Mouse (Mus musculus): ENCODE data around the gene Adcy1. TPM values are rescaled to one million over a fixed set of nuclear protein-coding genes. Genes with fewer than 3 reads are reported as not detected.

Gene Adcy1
- total and polyA plus RNA-seq, 2 experiments from 2014 or later: 14.9 to 182 TPM

DNA sequence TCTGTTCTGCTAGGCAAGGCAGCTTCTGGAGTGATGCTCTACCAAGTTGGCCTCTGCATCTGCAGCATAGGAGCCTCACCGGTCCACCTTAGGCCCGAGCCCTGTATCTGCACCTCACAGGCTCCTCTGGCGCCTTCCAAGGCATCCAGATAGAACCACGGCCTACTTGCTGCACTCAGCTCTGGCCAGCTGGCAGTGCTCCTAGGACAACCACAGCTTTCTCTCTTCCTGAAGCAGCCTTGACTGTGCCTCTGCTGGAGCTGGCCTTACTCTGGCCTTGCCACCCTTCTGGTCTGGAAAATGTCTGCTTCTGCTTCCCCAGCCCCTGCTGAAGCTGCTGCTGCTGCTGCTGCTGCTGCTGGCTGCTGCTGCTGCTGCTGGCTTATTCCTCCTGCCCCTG is 45.8 kb downstream of the Adcy1 start:
- no peak overlapping the region for H3K4me3 ChIP-seq (ENCODE audit: low read length)
- DNase-seq (ENCODE audit: low spot score) (no peak), ATAC-seq (no peak)
- no peaks in the 10 kb centered on the region for H3K27me3 ChIP-seq (ENCODE audit: insufficient read depth, low read length)
- H3K4me1 ChIP-seq (ENCODE audit: insufficient read depth, low read length): no peaks in the 10 kb centered on the region
- H3K27ac ChIP-seq: no peak overlapping the region
- no peak overlapping the region for H3K4me2 ChIP-seq (ENCODE audit: low read depth, low read length)
- H3K36me3 ChIP-seq (ENCODE audit: insufficient read depth, low read length): no peaks in the 10 kb centered on the region
- no peak for TF ChIP-seq CTCF (IDR thresholded peaks at IDR 0.05; ENCODE audit: low read depth)
- 80% methylated on average over 4 of the region's 4 CpGs for WGBS
- no peaks in the 10 kb centered on the region for H3K9me3 ChIP-seq (ENCODE audit: low read length)
- no peak overlapping the region for H3K9ac ChIP-seq (replicated peaks; ENCODE audit: low read length)

DNA sequence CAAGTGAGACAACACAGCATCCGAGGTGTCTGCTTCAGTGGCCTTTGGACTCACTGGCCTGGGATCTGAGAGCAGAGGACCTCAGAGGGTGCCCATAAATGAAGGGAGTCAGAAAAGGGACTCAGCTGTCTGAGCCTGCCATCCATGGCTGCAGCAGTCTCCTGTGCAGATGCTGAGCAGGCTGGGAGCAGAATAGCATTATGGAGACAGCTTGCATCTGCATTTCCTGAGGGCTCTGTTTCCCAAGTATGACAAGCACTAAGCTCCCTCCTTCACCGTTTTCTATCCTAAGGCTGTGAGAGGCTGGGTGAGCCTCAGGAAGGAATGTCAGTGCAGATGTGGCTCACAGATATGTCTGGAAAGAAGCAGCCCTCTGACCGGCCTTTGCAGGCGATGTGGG is 49.8 kb downstream of the Adcy1 start:
- Histone ChIP-seq H3K9me3 (ENCODE audit: low read length) (no peaks in the 10 kb centered on the region), H3K27ac (no peak overlapping the region), H3K9ac (replicated peaks; ENCODE audit: low read length) (no peak overlapping the region), H3K4me2 (ENCODE audit: low read depth, low read length) (no peak overlapping the region), H3K27me3 (ENCODE audit: insufficient read depth, low read length) (no peaks in the 10 kb centered on the region), H3K36me3 (ENCODE audit: insufficient read depth, low read length) (no peaks in the 10 kb centered on the region), H3K4me1 (ENCODE audit: insufficient read depth, low read length) (no peaks in the 10 kb centered on the region), H3K4me3 (ENCODE audit: low read length) (no peak overlapping the region)
- DNase-seq (ENCODE audit: low spot score) (no peak), ATAC-seq (no peak)
- no peak for TF ChIP-seq CTCF (IDR thresholded peaks at IDR 0.05; ENCODE audit: low read depth)
- 70% methylated on average over 4 of the region's 4 CpGs for WGBS

DNA sequence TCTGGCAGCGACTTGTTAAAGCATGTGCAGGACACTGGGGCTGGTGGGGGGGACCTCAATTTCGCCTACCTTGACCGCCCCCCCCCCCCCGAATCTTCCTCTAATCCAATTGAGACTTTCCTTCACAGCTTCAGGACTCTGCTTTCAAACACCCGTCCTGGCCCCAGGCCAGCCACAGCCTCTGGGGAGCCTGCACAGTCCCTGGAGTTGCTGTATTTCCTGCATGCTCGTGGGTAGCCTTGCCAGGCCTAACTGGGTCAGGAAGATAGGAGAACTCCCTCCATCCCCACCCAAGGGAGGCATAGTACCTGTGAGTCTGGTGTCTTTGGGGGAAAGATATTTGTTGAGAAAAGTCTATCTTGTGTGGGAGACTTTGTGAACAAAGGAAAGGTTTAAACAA is 50.4 kb downstream of the Adcy1 start:
- Histone ChIP-seq H3K4me1 (ENCODE audit: insufficient read depth, low read length) (no peaks in the 10 kb centered on the region), H3K27me3 (ENCODE audit: insufficient read depth, low read length) (no peaks in the 10 kb centered on the region), H3K36me3 (ENCODE audit: insufficient read depth, low read length) (no peaks in the 10 kb centered on the region), H3K9me3 (ENCODE audit: low read length) (no peaks in the 10 kb centered on the region), H3K4me3 (ENCODE audit: low read length) (no peak overlapping the region), H3K9ac (replicated peaks; ENCODE audit: low read length) (no peak overlapping the region), H3K27ac (no peak overlapping the region), H3K4me2 (ENCODE audit: low read depth, low read length) (no peak overlapping the region)
- no peak for ATAC-seq
- TF ChIP-seq CTCF (IDR thresholded peaks at IDR 0.05; ENCODE audit: low read depth): no peak
- peak; percentile 27 for DNase-seq (ENCODE audit: low spot score)
- 43% methylated on average over 6 of the region's 6 CpGs for WGBS

DNA sequence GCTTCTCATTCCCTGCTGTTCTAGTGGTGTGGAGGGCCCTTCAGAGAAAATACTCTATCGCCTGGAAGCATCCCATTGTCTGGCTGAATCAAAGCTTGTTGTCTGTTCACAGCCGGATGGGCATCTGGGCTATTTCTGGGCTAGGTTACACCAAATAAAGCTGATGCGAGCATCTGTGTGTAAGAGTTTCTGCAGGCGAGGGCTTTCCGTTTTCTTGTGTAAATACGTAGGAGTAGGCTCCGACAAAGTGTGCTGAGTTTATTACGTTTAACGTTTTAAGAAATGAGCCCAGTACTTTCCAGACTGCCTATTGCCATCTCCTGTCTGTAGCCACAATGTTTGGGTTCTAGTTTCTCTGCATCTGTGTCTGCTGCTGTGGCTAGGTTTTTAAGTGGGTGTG is 51.0 kb downstream of the Adcy1 start:
- no peak overlapping the region for H3K4me2 ChIP-seq (ENCODE audit: low read depth, low read length)
- DNase-seq (ENCODE audit: low spot score) (peak; percentile 31), ATAC-seq (no peak)
- no peak for TF ChIP-seq CTCF (IDR thresholded peaks at IDR 0.05; ENCODE audit: low read depth)
- H3K27ac ChIP-seq: no peak overlapping the region
- H3K9ac ChIP-seq (replicated peaks; ENCODE audit: low read length): no peak overlapping the region
- no peaks in the 10 kb centered on the region for H3K36me3 ChIP-seq (ENCODE audit: insufficient read depth, low read length)
- no peaks in the 10 kb centered on the region for H3K27me3 ChIP-seq (ENCODE audit: insufficient read depth, low read length)
- WGBS: 57% methylated on average over 9 of the region's 9 CpGs
- H3K9me3 ChIP-seq (ENCODE audit: low read length): no peaks in the 10 kb centered on the region
- no peak overlapping the region for H3K4me3 ChIP-seq (ENCODE audit: low read length)
- H3K4me1 ChIP-seq (ENCODE audit: insufficient read depth, low read length): no peaks in the 10 kb centered on the region

DNA sequence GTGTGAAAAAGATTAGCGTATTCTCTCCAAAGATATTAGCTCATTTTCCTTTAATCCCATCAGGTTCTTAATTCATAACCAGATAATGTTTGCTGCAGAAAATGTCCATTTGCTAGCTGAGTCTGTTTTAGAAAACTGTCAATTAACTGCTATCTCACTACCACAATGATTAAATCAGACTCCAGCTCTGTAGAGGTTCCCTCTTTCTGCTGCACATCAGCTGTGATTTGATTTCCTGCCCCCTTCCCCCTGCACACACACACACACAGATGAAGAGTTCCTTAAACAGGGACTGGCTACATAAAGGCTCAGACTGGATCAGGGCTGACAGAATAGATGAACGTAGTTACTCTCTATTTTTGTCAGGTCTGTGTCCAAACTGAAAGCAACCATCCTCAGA is 53.4 kb downstream of the Adcy1 start:
- no peaks in the 10 kb centered on the region for H3K9me3 ChIP-seq (ENCODE audit: low read length)
- no peaks in the 10 kb centered on the region for H3K36me3 ChIP-seq (ENCODE audit: insufficient read depth, low read length)
- H3K4me1 ChIP-seq (ENCODE audit: insufficient read depth, low read length): no peaks in the 10 kb centered on the region
- H3K4me2 ChIP-seq (ENCODE audit: low read depth, low read length): no peak overlapping the region
- H3K27me3 ChIP-seq (ENCODE audit: insufficient read depth, low read length): no peaks in the 10 kb centered on the region
- TF ChIP-seq CTCF (IDR thresholded peaks at IDR 0.05; ENCODE audit: low read depth): no peak
- no peak overlapping the region for H3K9ac ChIP-seq (replicated peaks; ENCODE audit: low read length)
- H3K4me3 ChIP-seq (ENCODE audit: low read length): no peak overlapping the region
- no peak overlapping the region for H3K27ac ChIP-seq
- ATAC-seq: no peak
- DNase-seq (ENCODE audit: low spot score): no peak
- WGBS: 73% methylated on average over 2 of the region's 2 CpGs

DNA sequence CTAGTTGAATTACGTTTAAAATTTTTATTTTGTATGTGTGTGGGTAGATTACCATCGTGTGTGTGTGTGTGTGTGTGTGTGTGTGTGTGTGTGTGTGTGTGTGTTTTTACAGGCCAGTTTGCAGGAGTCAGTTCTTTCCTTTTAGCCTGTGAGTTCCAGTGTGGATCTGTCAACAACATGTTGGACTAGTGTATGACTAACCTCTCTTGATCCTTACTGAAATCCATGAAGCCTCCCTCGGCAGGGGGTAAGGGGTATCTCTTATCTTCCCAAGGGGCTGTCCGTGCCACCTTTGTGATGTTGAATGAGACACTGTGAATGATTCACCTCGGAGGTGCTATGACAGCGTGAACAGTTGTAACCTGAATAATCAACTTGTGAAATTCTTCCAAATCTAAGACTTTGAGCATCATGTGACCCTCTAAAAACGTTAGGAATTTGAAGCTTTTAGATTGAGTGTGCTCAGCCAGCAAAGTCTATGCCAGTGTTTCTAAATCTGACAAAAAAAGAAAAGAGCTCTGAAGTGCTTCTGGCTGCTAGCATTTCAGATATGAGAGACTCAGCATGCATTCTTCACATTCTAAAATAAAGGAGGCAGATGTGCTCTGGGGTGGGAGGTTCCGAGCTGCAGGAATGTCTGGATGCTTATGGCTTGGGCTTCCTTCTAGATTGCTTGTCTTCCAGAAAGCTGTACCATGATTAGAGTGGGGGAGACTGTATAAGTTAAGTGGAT is 66.2 kb downstream of the Adcy1 start:
- H3K4me2 ChIP-seq (ENCODE audit: low read depth, low read length): no peak overlapping the region
- 71% methylated on average over 8 of the region's 8 CpGs for WGBS
- DNase-seq (ENCODE audit: low spot score): no peak
- TF ChIP-seq CTCF (IDR thresholded peaks at IDR 0.05; ENCODE audit: low read depth): no peak
- H3K4me3 ChIP-seq (ENCODE audit: low read length): no peak overlapping the region
- no peak overlapping the region for H3K27ac ChIP-seq
- H3K36me3 ChIP-seq (ENCODE audit: insufficient read depth, low read length): peaks cover 3% of the 10 kb centered on the region; the same call in 1 of the 2 replicates
- H3K4me1 ChIP-seq (ENCODE audit: insufficient read depth, low read length): no peaks in the 10 kb centered on the region
- no peak overlapping the region for H3K9ac ChIP-seq (replicated peaks; ENCODE audit: low read length)
- no peak for ATAC-seq
- no peaks in the 10 kb centered on the region for H3K9me3 ChIP-seq (ENCODE audit: low read length)
- no peaks in the 10 kb centered on the region for H3K27me3 ChIP-seq (ENCODE audit: insufficient read depth, low read length)

DNA sequence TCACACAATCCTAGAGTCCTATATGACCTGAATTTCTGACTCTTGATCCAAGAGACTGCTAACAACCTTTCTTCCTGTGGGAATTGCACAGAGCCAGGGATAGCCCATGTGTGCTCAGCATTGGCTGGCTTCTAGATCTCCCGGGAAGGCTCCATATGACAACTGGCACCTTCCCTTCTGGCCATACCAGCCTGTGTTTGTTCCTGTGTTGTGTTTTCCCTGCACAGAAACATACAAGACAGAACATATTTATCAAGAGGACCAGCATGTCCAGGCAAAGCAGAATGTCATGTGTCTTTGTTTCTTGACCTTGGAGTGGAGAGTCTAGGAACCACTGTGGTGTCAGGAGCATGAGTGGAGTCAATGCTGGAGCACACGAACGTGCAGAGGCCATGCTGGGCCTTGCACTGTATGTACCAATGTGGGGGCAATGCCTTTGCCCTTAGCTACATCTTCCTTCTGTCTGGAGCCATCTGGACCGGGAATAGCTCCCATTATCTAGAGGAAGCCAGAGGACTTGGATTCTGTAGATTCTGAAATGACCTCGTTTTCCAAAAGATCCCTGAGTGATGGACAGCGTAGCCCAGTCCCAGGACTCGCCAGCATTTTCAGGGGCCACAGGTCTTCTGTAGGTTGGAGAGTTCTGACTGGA is 69.6 kb downstream of the Adcy1 start:
- Histone ChIP-seq H3K36me3 (ENCODE audit: insufficient read depth, low read length) (peaks cover 3% of the 10 kb centered on the region; the same call in 1 of the 2 replicates), H3K27ac (no peak overlapping the region), H3K4me2 (ENCODE audit: low read depth, low read length) (no peak overlapping the region), H3K9me3 (ENCODE audit: low read length) (no peaks in the 10 kb centered on the region), H3K9ac (replicated peaks; ENCODE audit: low read length) (no peak overlapping the region), H3K27me3 (ENCODE audit: insufficient read depth, low read length) (no peaks in the 10 kb centered on the region), H3K4me3 (ENCODE audit: low read length) (no peak overlapping the region), H3K4me1 (ENCODE audit: insufficient read depth, low read length) (no peaks in the 10 kb centered on the region)
- ATAC-seq (no peak), DNase-seq (ENCODE audit: low spot score) (no peak)
- no peak for TF ChIP-seq CTCF (IDR thresholded peaks at IDR 0.05; ENCODE audit: low read depth)
- 84% methylated on average over 7 of the region's 7 CpGs for WGBS

Measured in hindbrain, postnatal 0 days (tissue).